Mouse (Mus musculus) forebrain, embryonic 10.5 days (tissue): Measurements from ENCODE around the gene Gck. TPM values are rescaled to one million over a fixed set of nuclear protein-coding genes. Genes with fewer than 3 reads are reported as not detected.
"Not testable (repeated sequence)": the region's sequence is repeated elsewhere in the genome, so short reads cannot be mapped to it uniquely, and the experiment has no call there.

Experiments
- DNase-seq: peaks from one replicate; pipeline ENCODE4 v3.0.0-alpha.2; 2017; ENCODE audit warnings: low spot score; ENCODE audit errors: extremely low spot score
- H3K27ac ChIP-seq: fragments of 300-500 bp; sonication (generic); 2 replicates; pipeline ENCODE4 v1.5.1; 2016; ENCODE audit warnings: mild to moderate bottlenecking
- H3K27me3 ChIP-seq: fragments of 300-500 bp; sonication (generic); 2 replicates; pipeline ENCODE4 v1.6.1; 2016; ENCODE audit warnings: mild to moderate bottlenecking; ENCODE audit not compliant: poor library complexity, severe bottlenecking
- H3K36me3 ChIP-seq: fragments of 300-500 bp; sonication (generic); replicated peaks from 2 replicates; pipeline ENCODE4 v1.6.1; 2016; ENCODE audit warnings: mild to moderate bottlenecking, moderate library complexity
- H3K4me1 ChIP-seq: fragments of 300-500 bp; sonication (generic); 2 replicates; pipeline ENCODE4 v1.6.1; 2016
- H3K4me3 ChIP-seq: fragments of 300-500 bp; sonication (generic); 2 replicates; pipeline ENCODE4 v1.5.1; 2016; ENCODE audit warnings: mild to moderate bottlenecking, moderate library complexity
- H3K9me3 ChIP-seq: fragments of 300-500 bp; sonication (generic); 2 replicates; pipeline ENCODE4 v1.6.1; 2016; ENCODE audit warnings: mild to moderate bottlenecking, moderate library complexity
- WGBS: fragments of 180-500 bp; shearing (Covaris S2); methylation state at CpG from one replicate; pipeline ENCODE4 v1.1.7; 2016; 5-methylcytosine and 5-hydroxymethylcytosine counted together
- polyA plus RNA-seq: library from polyadenylated mRNA; unstranded; fragments of >200 nt; fragmentation: Nextera tagmentation; extraction: Ambion mirVana; gene quantifications from 2 replicates; pipeline ENCODE4 v1.2.1, GENCODE M21; 2016

Gene Gck
- polyA plus RNA-seq, 1 experiment from 2014 or later: 2.5 TPM

- peak overlapping the region; percentile 86 for H3K27ac ChIP-seq
- H3K27me3 ChIP-seq: peaks cover 68% of the 10 kb centered on the region
- under 1% methylated on average over 32 of the region's 32 CpGs for WGBS
- H3K9me3 ChIP-seq: no peaks in the 10 kb centered on the region
- H3K4me1 ChIP-seq: peaks cover 46% of the 10 kb centered on the region
- peak; percentile 74 for DNase-seq
- H3K36me3 ChIP-seq: no peaks in the 10 kb centered on the region
- peak overlapping the region; percentile 55 for H3K4me3 ChIP-seq
Measured at GRCm38 (mm10) chr11:5901950-5902349, 47.9 kb downstream of the Gck start.

- Histone ChIP-seq H3K27me3 (peaks cover 74% of the 10 kb centered on the region), H3K27ac (peak overlapping the region; percentile 86), H3K4me3 (peak overlapping the region; percentile 55), H3K4me1 (peaks cover 44% of the 10 kb centered on the region), H3K9me3 (no peaks in the 10 kb centered on the region), H3K36me3 (no peaks in the 10 kb centered on the region)
- WGBS: 14% methylated on average over 3 of the region's 3 CpGs
- no peak for DNase-seq
Measured at GRCm38 (mm10) chr11:5901320-5901719, 48.6 kb downstream of the Gck start.

- no peak overlapping the region for H3K4me3 ChIP-seq
- H3K36me3 ChIP-seq: no peaks in the 10 kb centered on the region
- no peaks in the 10 kb centered on the region for H3K9me3 ChIP-seq
- H3K27me3 ChIP-seq: peaks cover 85% of the 10 kb centered on the region
- no peak for DNase-seq
- 95% methylated on average over 10 of the region's 10 CpGs for WGBS
- peaks cover 45% of the 10 kb centered on the region for H3K4me1 ChIP-seq
- no peak overlapping the region for H3K27ac ChIP-seq
Measured at GRCm38 (mm10) chr11:5899286-5899685, 50.6 kb downstream of the Gck start.

- peak within 1 kb of the TSS; percentile 66 for H3K27ac ChIP-seq
- H3K27me3 ChIP-seq: peaks cover 83% of the 10 kb centered on the region
- 74% methylated on average over 5 of the region's 5 CpGs for WGBS
Measured at GRCm38 (mm10) chr11:5898531-5898930, 51.4 kb downstream of the Gck start, which contains the start of gene Myl7. TSS of gene Myl7 (minus strand) at chr11:5898782.

GRCm38 (mm10) chr11:5897839-5898238 lies 52.0 kb downstream of the Gck start:
- no peak for DNase-seq
- H3K27ac ChIP-seq: peak overlapping the region; percentile 66
- H3K27me3 ChIP-seq: peaks cover 76% of the 10 kb centered on the region
- WGBS: 6% methylated on average over 10 of the region's 10 CpGs
- peak overlapping the region; percentile 19 for H3K4me3 ChIP-seq
- H3K36me3 ChIP-seq: no peaks in the 10 kb centered on the region
- H3K9me3 ChIP-seq: no peaks in the 10 kb centered on the region
- peaks cover 56% of the 10 kb centered on the region for H3K4me1 ChIP-seq

More at GRCm38 (mm10) chr11:5898531-5898930, 51.4 kb downstream of the Gck start, which contains the start of gene Myl7:
- DNase-seq: no peak
- Histone ChIP-seq H3K36me3 (no peaks in the 10 kb centered on the region), H3K4me3 (peak within 1 kb of the TSS; percentile 19), H3K4me1 (peaks cover 52% of the 10 kb centered on the region), H3K9me3 (no peaks in the 10 kb centered on the region)

- no peak for DNase-seq
- H3K36me3 ChIP-seq: no peaks in the 10 kb centered on the region
- H3K9me3 ChIP-seq: no peaks in the 10 kb centered on the region
- peaks cover 56% of the 10 kb centered on the region for H3K4me1 ChIP-seq
- 12% methylated on average over 16 of the region's 16 CpGs for WGBS
- H3K27ac ChIP-seq: peak overlapping the region; percentile 66; the same call in 1 of the 2 replicates
- H3K27me3 ChIP-seq: peaks cover 70% of the 10 kb centered on the region
- peak overlapping the region; percentile 19 for H3K4me3 ChIP-seq
Measured at GRCm38 (mm10) chr11:5897230-5897629, 52.7 kb downstream of the Gck start.

- no peaks in the 10 kb centered on the region for H3K9me3 ChIP-seq
- no peak overlapping the region for H3K4me3 ChIP-seq
- no peak overlapping the region for H3K27ac ChIP-seq
- 75% methylated on average over 6 of the region's 6 CpGs for WGBS
- no peaks in the 10 kb centered on the region for H3K36me3 ChIP-seq
- no peak for DNase-seq
- peaks cover 60% of the 10 kb centered on the region for H3K4me1 ChIP-seq
- peaks cover 35% of the 10 kb centered on the region for H3K27me3 ChIP-seq
Measured at GRCm38 (mm10) chr11:5893807-5894206, 56.1 kb downstream of the Gck start.

- Histone ChIP-seq H3K4me1 (peaks cover 60% of the 10 kb centered on the region), H3K36me3 (no peaks in the 10 kb centered on the region), H3K9me3 (no peaks in the 10 kb centered on the region), H3K27ac (0 out of 2 replicates have a peak overlapping the region, but pooled peaks have one; percentile 71), H3K27me3 (peaks cover 26% of the 10 kb centered on the region), H3K4me3 (no peak overlapping the region)
- WGBS: 66% methylated on average over 4 of the region's 4 CpGs
- no peak for DNase-seq
Measured at GRCm38 (mm10) chr11:5892810-5893368, 57.0 kb downstream of the Gck start.

GRCm38 (mm10) chr11:5892151-5892591 lies 57.7 kb downstream of the Gck start:
- no peaks in the 10 kb centered on the region for H3K9me3 ChIP-seq
- peak overlapping the region; percentile 71; the same call in 1 of the 2 replicates for H3K27ac ChIP-seq
- DNase-seq: no peak
- H3K36me3 ChIP-seq: no peaks in the 10 kb centered on the region
- H3K27me3 ChIP-seq: peaks cover 19% of the 10 kb centered on the region
- 72% methylated on average over 8 of the region's 8 CpGs for WGBS
- peaks cover 60% of the 10 kb centered on the region for H3K4me1 ChIP-seq
- H3K4me3 ChIP-seq: no peak overlapping the region

GRCm38 (mm10) chr11:5888563-5888962 lies 61.3 kb downstream of the Gck start:
- H3K9me3 ChIP-seq, DNase-seq, H3K27me3 ChIP-seq, H3K4me3 ChIP-seq, H3K36me3 ChIP-seq, H3K27ac ChIP-seq: not testable (repeated sequence)
- peaks cover 61% of the 10 kb centered on the region for H3K4me1 ChIP-seq
- 83% methylated on average over 5 of the region's 5 CpGs for WGBS

- Histone ChIP-seq H3K4me1 (peaks cover 48% of the 10 kb centered on the region), H3K36me3 (no peaks in the 10 kb centered on the region), H3K9me3 (no peaks in the 10 kb centered on the region), H3K4me3 (no peak overlapping the region), H3K27ac (peak overlapping the region; percentile 70), H3K27me3 (no peaks in the 10 kb centered on the region)
- WGBS: 29% methylated on average over 5 of the region's 5 CpGs
- no peak for DNase-seq
Measured at GRCm38 (mm10) chr11:5887250-5887649, 62.6 kb downstream of the Gck start.

- Histone ChIP-seq H3K4me1 (peaks cover 39% of the 10 kb centered on the region), H3K4me3 (no peak overlapping the region), H3K9me3 (no peaks in the 10 kb centered on the region), H3K27ac (peak overlapping the region; percentile 70), H3K36me3 (no peaks in the 10 kb centered on the region), H3K27me3 (no peaks in the 10 kb centered on the region)
- DNase-seq: peak; percentile 64
- 24% methylated on average over 9 of the region's 9 CpGs for WGBS
Measured at GRCm38 (mm10) chr11:5886187-5886586, 63.7 kb downstream of the Gck start.

GRCm38 (mm10) chr11:5882518-5882917 lies 67.4 kb downstream of the Gck start:
- no peak for DNase-seq
- H3K36me3 ChIP-seq: no peaks in the 10 kb centered on the region
- WGBS: 83% methylated on average over 8 of the region's 8 CpGs
- no peak overlapping the region for H3K27ac ChIP-seq
- no peaks in the 10 kb centered on the region for H3K9me3 ChIP-seq
- no peak overlapping the region for H3K4me3 ChIP-seq
- H3K4me1 ChIP-seq: peaks cover 34% of the 10 kb centered on the region
- no peaks in the 10 kb centered on the region for H3K27me3 ChIP-seq
